Mouse (Mus musculus) heart, postnatal 0 days (tissue): ENCODE data around the gene Gm28635.

Source experiments
- CTCF ChIP-seq: IDR thresholded peaks from 2 replicates; pipeline ENCODE4 v1.5.1; 2016; ENCODE audit warnings: antibody characterized with exemption, control low read depth, low read depth
- EP300 ChIP-seq: IDR thresholded peaks from 2 replicates; pipeline ENCODE4 v1.6.1; 2016; ENCODE audit warnings: antibody characterized with exemption, low read depth

- TF ChIP-seq CTCF (peak; percentile 44), EP300 (no peak)
Measured at GRCm38 (mm10) chr2:84662866-84663265, 15.0 kb downstream of the Gm28635 start.
